Mouse (Mus musculus): ENCODE results near the gene Olfr194. TPM values are rescaled to one million over a fixed set of nuclear protein-coding genes. Genes with fewer than 3 reads are reported as not detected.
"Not testable (repeated sequence)": the region's sequence is repeated elsewhere in the genome, so short reads cannot be mapped to it uniquely, and the experiment has no call there.

The Olfr194 gene
- not detected for total RNA-seq (2021)

GRCm38 (mm10) chr16:59120969-59121368 is at the start of gene Olfr194:
Gene Olfr194, minus strand, starts transcription at chr16:59121069.
- no peak for DNase-seq (ENCODE audit: low spot score)
- intact Hi-C loops (cut with DNase I), result no loop called here

- intact Hi-C loops (cut with DNase I), result no loop called here
- no peak for DNase-seq (ENCODE audit: low spot score)
Measured at GRCm38 (mm10) chr16:59170354-59170753, 49.5 kb upstream of the Olfr194 start, which contains the start of gene Olfr196. Gene Olfr196, minus strand, starts transcription at chr16:59170454.

- no peak for DNase-seq (ENCODE audit: low spot score)
Measured at GRCm38 (mm10) chr16:59151996-59152395, 31.1 kb upstream of the Olfr194 start.

DNA sequence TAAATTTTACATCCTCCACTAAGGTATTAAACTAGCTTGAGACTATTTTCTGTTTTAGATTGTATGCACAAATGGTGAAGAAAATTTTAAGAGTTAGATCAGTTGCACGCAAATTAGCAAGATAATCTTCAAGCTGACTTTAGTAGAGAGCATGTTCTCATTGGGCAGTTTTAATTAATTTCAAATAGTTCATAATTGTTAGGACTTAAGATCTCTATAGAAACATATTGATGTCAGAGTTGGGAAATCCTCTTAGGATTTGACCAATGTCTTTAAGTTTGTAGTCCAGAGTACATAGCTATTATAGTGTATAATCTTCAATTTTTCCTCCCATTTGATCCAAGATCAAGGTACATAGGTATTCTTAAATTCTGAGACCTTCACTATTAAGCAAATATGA is 25.9 kb upstream of the Olfr194 start, which contains the start of gene Olfr195:
Gene Olfr195, plus strand, starts transcription at position 301 of the 400 bp plus-strand sequence.
- intact Hi-C loops (cut with DNase I), result no loop called here
- no peak for DNase-seq (ENCODE audit: low spot score)

More at GRCm38 (mm10) chr16:59151996-59152395, 31.1 kb upstream of the Olfr194 start:
- intact Hi-C loops (cut with DNase I), result no loop called here

GRCm38 (mm10) chr16:59141105-59141504 is 20.2 kb upstream of the Olfr194 start:
- intact Hi-C loops (cut with DNase I), result no loop called here
- DNase-seq (ENCODE audit: low spot score), result no peak

- DNase-seq (ENCODE audit: low spot score), result no peak
- intact Hi-C loops (cut with DNase I), result no loop called here
Measured at GRCm38 (mm10) chr16:59130740-59131139, 9.9 kb upstream of the Olfr194 start.

DNA sequence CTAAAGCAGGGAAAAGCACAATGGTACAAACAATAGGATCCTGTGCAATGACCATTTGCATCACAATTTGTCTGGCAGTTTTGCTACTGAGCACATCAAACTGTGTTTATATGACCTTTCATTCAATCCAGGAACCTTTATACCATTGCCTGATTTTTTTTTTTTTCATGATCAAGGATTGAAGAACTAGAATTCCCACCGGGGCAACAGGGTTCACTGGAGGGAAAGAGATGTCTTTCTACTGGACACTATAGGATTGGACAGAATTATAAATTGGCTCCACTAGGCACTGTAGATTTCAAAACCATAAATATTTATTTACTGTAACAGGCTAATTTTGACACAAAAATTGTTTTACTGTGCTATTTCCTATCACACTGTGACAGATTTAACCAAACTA is 9.1 kb downstream of the Olfr194 start, which contains the start of gene Olfr193:
Gene Olfr193, minus strand, starts transcription at position 101 of the 400 bp plus-strand sequence.
- no peak for DNase-seq (ENCODE audit: low spot score)
- intact Hi-C loops (cut with DNase I), result no loop called here

DNA sequence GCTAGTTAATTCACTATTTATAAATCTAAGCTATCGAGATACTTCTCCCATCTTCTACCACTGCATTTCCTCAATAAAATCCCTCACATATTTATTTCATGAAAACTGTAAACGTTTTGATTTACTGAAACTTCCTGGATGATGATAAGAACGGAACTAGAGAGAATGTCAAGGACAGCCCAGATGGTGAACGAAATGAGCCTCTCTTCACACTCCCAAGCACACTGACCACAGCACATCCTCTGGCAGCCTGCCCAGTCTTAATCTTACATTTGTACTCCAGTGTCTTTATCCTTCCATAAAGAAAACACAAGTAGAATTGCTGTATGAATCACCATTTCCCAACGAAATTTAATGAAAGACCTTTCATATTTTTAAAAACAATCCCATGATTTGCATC is 12.3 kb downstream of the Olfr194 start:
- DNase-seq (ENCODE audit: low spot score); intact Hi-C loops (cut with DNase I): not testable (repeated sequence)

- intact Hi-C loops (cut with DNase I), result no loop called here
- DNase-seq (ENCODE audit: low spot score), result no peak
Measured at GRCm38 (mm10) chr16:59105312-59105711, 15.6 kb downstream of the Olfr194 start.

DNA sequence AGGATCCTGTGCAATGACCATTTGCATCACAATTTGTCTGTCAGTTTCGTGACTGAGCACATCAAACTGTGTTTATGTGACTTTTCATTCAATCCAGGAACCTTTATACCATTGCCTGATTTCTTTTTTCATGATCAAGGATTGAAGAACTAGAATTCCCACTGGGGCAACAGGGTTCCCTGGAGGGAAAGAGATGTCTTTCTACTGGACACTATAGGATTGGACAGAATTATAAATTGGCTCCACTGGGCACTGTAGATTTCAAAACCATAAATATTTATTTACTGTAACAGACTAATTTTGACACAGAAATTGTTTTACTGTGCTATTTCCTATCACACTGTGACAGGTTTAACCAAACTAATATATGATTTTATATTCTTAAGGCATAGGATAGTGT is 31.1 kb downstream of the Olfr194 start, which contains the start of gene Olfr191:
Gene Olfr191, minus strand, starts transcription at position 101 of the 400 bp plus-strand sequence.
- intact Hi-C loops (cut with DNase I); DNase-seq (ENCODE audit: low spot score): not testable (repeated sequence)

- intact Hi-C loops (cut with DNase I); DNase-seq (ENCODE audit: low spot score): not testable (repeated sequence)
Measured at GRCm38 (mm10) chr16:59081113-59081512, 39.8 kb downstream of the Olfr194 start.

- no peak for DNase-seq (ENCODE audit: low spot score)
- intact Hi-C loops (cut with DNase I), result no loop called here
Measured at GRCm38 (mm10) chr16:59077905-59078304, 43.0 kb downstream of the Olfr194 start, which contains the start of gene Olfr190. Gene Olfr190, minus strand, starts transcription at chr16:59078005.

DNA sequence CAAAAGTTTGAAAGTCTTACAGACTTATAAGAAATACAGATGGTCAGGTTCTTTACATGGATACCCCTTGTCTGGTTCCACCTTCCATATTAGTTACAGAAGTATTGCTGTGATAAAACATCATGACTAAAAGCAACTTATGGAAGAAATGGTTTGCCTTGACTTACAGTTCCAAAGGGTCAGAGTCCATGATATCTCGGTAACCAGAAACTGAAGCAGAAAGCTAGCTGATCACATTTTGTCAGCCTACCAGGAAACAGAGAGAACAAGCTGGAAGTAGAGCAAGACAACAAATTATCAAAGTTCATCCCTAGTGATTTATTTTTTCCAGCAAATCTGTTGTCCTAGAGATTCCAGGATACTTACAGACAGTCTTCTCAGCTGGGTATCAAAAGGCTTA is 47.3 kb downstream of the Olfr194 start:
- intact Hi-C loops (cut with DNase I), result no loop called here
- no peak for DNase-seq (ENCODE audit: low spot score)

DNA sequence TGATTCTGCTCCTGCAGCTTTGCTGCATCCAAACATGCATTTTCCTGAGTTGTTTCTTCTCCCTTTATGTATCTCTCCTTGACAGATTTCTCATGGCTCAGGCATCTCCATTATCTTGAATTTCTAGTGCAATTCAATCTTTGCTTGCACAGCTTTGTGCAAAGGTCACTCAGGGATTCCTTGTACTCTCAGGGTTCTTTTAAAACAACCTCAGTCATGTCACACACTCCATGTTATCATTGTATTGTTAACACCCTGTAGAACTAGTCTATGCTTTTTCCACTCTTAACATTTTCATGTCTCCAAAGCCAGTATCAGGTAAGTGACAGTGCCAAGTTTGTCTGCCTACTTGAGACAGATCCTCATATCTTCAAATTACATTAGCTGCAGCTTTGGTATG is 49.1 kb downstream of the Olfr194 start:
- intact Hi-C loops (cut with DNase I), result no loop called here
- DNase-seq (ENCODE audit: low spot score), result no peak

Other genes starting within 250 kb of the Olfr194 start
- gene Olfr177, start 246.3 kb downstream of the Olfr194 start, total RNA-seq (2021), result not detected
- not detected for gene Olfr178, start 229.0 kb downstream of the Olfr194 start, total RNA-seq (2021)
- not detected for gene Olfr181, start 192.3 kb downstream of the Olfr194 start, total RNA-seq (2021)
- gene Olfr180, start 191.7 kb downstream of the Olfr194 start, total RNA-seq (2021), result not detected
- gene Olfr183, start 125.7 kb downstream of the Olfr194 start, total RNA-seq (2021), result not detected
- not detected for gene Olfr186, start 90.8 kb downstream of the Olfr194 start, total RNA-seq (2021)
- gene Olfr187, start 81.3 kb downstream of the Olfr194 start, total RNA-seq (2021), result not detected
- gene Olfr190, start 43.1 kb downstream of the Olfr194 start, total RNA-seq (2021), result not detected
- gene Olfr191, start 31.2 kb downstream of the Olfr194 start, total RNA-seq (2021), result not detected
- gene Olfr193, start 9.2 kb downstream of the Olfr194 start, total RNA-seq (2021), result not detected
- not detected for gene Olfr195, start 26.0 kb upstream of the Olfr194 start, total RNA-seq (2021)
- not detected for gene Olfr196, start 49.4 kb upstream of the Olfr194 start, total RNA-seq (2021)
- gene Olfr198, start 82.5 kb upstream of the Olfr194 start, total RNA-seq (2021), result not detected
- not detected for gene Olfr199, start 98.7 kb upstream of the Olfr194 start, total RNA-seq (2021)
- gene Olfr201, start 151.6 kb upstream of the Olfr194 start, total RNA-seq (2021), result not detected
- gene Olfr202, start 165.7 kb upstream of the Olfr194 start, total RNA-seq (2021), result not detected
- gene Olfr203, start 177.8 kb upstream of the Olfr194 start, total RNA-seq (2021), result not detected
- gene Olfr204, start 197.2 kb upstream of the Olfr194 start, total RNA-seq (2021), result not detected
- not detected for gene Olfr205, start 210.1 kb upstream of the Olfr194 start, total RNA-seq (2021)
- gene Olfr206, start 228.2 kb upstream of the Olfr194 start, total RNA-seq (2021), result not detected
- not detected for gene Olfr209, start 242.9 kb upstream of the Olfr194 start, total RNA-seq (2021)

Data from heart, postnatal 25 days (tissue).